Mouse (Mus musculus) thymus, postnatal 14 days (tissue): ENCODE data around the gene Rai14.
"Not testable (repeated sequence)": the region's sequence is repeated elsewhere in the genome, so short reads cannot be mapped to it uniquely, and the experiment has no call there.

Experiments
- DNase-seq: peaks from one replicate; pipeline ENCODE4 v3.0.0; 2021

The Rai14 gene

GRCm38 (mm10) chr15:10598259-10599225, 115.9 kb downstream of the Rai14 start:
- no peak for DNase-seq

DNA sequence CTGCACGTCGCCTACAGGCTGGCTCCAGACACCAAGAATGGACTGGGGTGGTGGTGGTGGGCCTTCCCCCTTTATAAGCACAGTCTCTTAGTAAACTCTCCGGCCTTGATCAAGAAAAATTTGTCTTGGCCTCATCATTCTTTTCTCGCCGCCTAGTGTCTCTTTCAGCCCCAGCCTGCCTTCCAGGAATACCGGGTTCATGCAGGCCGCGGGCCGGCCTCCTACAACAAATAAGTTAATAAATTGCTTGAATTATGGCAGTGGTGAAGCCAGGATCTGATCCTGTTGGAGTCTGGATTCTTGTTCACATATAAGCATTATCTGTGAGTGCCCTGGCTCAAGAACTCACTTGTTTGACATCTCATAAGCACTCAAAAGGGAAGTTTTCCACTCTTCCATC, 117.6 kb downstream of the Rai14 start:
- DNase-seq = no peak

DNA sequence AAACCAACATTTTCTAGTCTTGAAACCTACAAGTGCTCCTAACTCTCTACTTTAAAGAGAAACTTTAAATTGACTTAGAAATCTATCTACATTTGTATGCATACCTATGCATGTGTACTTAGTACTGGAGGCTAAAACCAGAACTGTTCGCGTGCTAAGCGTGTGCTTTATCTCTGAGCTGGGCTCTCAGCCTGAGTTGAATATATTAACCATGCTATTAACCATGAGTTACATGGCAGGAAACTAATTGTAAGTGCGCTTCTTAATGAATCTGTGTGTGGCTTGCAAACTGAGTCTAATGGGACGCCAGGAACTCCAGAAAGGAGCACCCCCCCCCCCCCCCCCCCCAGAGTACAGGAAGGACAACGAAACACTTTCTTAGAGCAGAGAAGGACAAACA, 119.0 kb downstream of the Rai14 start:
- no peak for DNase-seq

- DNase-seq = no peak
Observed at GRCm38 (mm10) chr15:10594910-10595309, 119.5 kb downstream of the Rai14 start.

GRCm38 (mm10) chr15:10593094-10593493, 121.3 kb downstream of the Rai14 start:
- DNase-seq = no peak

- no peak for DNase-seq
Observed at GRCm38 (mm10) chr15:10586565-10586964, 127.9 kb downstream of the Rai14 start.

DNA sequence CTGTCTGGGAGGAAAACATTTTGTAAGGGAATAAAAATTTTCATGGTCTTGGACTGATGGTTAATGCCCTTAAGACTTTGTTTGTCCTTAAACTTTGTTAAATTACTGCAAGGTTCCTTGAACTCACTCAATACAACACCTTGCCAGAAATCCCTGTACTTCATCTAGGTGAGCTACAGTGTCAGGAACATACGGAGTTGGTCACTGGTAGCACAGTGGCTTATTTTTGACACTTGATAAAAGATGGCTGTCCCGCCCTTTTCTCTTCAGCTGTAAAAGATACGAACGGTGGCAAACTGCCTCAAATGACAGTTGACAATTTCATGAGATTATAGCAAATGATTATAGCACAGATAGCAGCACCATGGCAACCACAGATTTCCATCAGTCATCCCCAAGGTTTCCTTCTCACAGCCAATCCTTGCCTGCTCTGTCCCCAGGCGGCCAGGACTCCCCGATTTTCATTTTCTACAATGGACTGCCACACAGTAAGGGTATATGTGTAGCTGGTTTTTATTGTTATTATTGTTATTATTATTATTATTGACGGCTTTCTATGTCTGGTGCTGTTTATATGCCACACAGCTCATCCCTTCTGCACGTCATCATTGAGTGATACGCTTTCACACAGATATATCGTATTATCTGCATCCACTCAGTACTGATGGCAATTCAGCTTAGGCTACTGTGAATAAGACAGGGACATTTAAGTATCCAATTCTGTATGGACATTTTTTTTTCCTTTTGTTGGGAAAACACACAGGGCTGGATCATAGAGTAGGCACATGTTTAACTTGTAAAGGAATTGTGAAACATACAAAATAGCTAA, 129.9 kb downstream of the Rai14 start:
- no peak for DNase-seq

DNA sequence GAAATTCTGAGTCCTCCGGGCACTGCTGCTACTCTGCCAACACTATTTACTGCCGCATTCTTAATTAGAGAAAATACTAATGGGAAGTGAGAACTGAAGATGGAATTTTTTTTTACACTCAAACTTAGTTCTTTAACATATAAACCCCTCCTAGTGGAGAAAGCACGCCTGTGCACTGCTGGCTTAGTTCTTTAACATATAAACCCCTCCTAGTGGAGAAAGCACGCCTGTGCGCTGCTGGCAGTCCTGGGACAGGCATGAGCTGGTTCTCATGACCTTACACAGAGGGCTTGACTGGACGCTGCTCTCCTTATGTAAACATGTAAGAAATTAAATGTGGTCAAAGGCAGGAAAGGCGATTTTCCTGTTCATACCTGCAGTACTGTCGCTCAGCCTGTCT, 131.0 kb downstream of the Rai14 start:
- peak; percentile 70 for DNase-seq

- DNase-seq = no peak
Observed at GRCm38 (mm10) chr15:10579159-10579558, 135.3 kb downstream of the Rai14 start.

DNA sequence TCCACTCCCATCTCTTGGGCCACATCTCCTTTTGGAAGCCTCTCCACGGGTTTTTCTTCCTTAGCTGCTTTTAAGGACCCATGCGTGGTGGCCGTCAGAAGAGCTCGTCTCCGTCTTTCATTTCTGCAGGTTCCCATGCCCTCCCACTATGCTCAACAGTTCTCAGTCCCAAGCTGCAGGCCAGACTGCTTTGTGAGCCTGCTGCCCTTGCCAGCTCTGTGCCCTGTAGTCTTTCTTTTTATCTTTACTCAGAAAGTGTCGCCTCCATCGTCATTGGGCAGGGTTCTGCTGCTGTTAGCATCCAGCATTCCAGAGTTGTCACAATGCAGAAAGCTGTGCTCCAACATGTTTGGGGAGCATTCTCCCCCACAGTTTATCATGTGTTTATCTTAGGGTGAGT, 147.9 kb downstream of the Rai14 start:
- DNase-seq = no peak

GRCm38 (mm10) chr15:10564201-10564600, 150.2 kb downstream of the Rai14 start:
- DNase-seq = no peak

GRCm38 (mm10) chr15:10562281-10562680, 152.1 kb downstream of the Rai14 start:
- no peak for DNase-seq

DNA sequence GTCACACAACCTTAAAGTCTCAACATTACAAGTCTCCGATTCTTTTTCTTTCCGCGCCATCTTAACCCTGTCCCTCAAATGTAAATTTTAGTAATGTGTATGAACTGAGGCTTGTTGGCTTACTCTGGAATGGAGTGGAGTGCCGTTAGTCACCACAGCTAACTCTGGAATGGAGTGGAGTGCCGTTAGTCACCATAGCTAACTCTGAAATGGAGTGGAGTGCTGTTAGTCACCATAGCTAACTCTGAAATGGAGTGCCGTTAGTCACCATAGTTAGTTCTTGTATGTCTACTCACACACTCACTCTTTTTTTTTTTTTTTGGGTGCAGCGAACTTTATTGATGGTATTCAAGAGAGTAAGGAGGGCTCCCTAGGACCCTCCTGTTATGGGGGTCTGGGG, 154.4 kb downstream of the Rai14 start:
- no peak for DNase-seq

DNA sequence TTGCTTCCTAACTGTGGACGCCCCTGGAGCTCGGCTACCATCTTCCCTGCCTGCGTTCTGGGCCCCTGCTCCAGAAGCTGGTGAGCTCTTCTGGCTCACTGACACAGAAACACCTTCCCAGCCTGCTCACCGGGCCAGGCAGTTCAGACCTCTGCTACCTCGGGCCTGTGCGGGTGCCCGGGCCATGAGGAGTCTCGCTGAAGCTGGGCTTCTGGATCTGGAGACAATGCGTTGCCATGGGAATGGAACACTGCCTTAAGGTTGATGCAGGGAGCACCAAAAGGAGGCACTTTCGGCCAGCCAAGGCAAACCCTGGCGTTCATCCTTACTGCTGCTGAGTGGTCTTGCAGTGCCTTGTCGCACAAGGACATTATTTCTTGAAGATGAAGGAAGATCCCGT, 156.0 kb downstream of the Rai14 start, which contains the start of gene Ttc23l:
TSS of gene Ttc23l (minus strand) at position 204 of the 400 bp plus-strand sequence.
- DNase-seq = no peak

DNA sequence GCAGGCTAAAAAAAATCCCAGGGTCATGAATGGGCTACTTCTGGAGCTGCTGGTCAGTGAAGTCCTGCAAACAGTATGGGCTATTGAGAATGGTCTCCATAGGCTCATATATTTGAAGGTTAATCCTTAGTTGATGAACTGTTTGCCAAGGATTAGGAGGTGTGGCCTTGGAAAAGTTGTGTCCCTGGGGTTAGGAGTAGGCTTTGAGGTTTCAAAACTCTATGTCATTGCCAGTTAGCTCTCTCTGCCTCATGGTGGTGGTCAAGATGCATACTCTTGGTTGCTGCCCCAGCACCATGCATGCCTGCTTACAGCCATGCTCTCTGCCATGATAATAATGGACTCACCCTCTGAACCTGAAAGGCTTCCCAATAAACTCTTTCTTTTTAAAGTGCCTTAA, 160.1 kb downstream of the Rai14 start:
- DNase-seq = no peak

GRCm38 (mm10) chr15:10540271-10541088, 173.9 kb downstream of the Rai14 start:
- no peak for DNase-seq

DNA sequence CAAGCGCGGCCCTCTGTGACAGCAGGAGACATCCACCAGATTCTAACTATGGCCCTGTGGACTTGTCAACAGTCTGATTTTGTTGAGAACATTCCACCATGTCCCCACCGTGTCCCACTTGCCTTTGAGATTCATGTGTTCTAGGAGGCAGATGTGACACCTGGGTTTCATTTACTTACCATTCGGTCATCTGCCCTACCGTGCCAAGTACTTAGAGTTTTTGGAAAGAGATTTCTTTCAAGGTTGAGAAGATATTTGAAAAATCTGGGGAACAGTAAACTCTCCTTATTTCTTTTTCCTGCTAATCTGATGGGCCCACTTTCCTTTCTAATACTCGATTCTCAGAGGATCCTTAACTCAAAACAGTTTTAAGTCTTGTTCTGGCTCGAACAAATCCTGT, 178.5 kb downstream of the Rai14 start:
- no peak for DNase-seq

- DNase-seq = no peak
Observed at GRCm38 (mm10) chr15:10534591-10534990, 179.8 kb downstream of the Rai14 start.

DNA sequence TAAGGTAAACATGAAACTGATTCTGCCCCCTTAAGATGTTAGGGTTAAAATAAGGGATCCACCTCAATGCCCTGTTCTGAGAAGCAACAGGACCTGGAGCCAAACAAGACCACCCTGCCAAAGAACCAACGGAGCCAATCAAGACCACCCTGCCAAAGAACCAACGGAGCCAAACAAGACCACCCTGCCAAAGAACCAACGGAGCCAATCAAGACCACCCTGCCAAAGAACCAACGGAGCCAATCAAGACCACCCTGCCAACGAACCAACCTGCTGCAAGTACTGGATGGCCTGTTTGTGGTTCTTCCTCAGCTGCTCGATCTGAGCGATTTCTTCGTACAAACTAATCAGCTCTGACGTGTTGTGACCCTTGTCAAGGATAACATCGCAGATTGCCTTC, 181.1 kb downstream of the Rai14 start:
- DNase-seq = not testable (repeated sequence)

DNA sequence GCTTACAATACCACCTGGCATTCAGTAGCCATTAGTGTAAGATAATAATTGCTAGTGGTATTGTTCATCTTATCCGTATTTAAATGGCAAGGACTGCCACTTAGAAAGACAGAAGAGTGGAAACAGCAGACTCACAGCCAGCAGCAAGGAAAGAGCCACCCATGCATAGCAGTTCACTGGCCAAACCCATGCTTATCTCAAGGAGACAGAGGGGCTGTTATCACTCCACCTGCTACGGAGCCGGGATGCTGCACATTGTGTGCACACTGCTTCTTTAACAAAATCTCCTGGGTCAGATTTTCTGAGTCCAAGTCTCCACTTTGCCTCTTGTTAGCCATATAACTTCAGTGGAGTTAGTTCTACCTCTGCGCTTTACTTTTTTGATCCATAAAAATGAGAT, 183.1 kb downstream of the Rai14 start:
- DNase-seq = no peak

DNA sequence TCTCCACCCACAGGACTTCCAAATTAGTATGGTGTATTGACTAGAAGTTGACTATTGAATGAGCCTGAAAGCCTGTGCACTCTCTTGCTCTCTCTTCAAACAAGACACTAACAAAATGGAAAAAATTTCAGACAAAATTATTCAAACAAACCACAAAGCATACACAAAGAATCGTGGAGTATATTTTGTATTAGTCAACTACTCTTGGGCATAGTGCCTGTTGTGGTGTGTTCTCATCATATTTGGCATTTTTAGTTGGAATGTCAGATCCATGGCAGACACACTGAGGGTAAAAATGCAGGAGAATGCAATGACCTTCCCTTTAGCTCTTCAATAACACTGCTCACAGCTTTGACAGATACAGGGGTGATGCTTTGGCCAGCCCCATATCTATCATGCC, 188.5 kb downstream of the Rai14 start:
- no peak for DNase-seq
